Mouse (Mus musculus): Measurements from ENCODE around the gene Yipf1.

- TF ChIP-seq CTCF (IDR thresholded peaks at IDR 0.05) = no peak
- TF ChIP-seq EP300 (IDR thresholded peaks at IDR 0.05) = no peak
Measured at GRCm38 (mm10) chr4:107337455-107337854, 23.3 kb downstream of the Yipf1 start.

Data from lung, postnatal 0 days (tissue).